Mouse (Mus musculus): Measurements from ENCODE around the gene Tfrc.
A peak's percentile ranks its signal among the peaks of the same experiment; 100 is the strongest.

Tfrc gene

DNA sequence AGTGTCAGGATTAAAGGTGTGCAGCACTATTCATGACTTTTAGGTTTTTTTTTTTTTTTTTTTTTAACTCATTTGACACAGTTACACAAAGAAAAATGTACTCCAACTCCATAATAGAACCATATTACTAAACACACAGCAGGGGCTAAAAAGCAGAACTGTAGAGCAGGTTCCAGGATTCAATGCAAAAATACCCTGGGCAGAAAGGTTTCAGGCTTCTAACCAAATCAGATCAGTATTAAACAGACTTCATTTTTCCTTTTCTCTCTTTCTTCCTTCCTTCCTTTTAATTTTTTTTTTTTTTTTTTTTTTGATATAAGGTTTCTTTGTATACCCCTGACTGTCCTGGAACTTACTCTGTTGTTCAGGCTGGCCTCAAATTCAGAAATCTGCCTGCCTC, 41.7 kb downstream of the Tfrc start:
- no peak for DNase-seq (ENCODE audit: low spot score)

- no peak for DNase-seq (ENCODE audit: low spot score)
Measured at GRCm38 (mm10) chr16:32650974-32651618, 42.4 kb downstream of the Tfrc start.

DNA sequence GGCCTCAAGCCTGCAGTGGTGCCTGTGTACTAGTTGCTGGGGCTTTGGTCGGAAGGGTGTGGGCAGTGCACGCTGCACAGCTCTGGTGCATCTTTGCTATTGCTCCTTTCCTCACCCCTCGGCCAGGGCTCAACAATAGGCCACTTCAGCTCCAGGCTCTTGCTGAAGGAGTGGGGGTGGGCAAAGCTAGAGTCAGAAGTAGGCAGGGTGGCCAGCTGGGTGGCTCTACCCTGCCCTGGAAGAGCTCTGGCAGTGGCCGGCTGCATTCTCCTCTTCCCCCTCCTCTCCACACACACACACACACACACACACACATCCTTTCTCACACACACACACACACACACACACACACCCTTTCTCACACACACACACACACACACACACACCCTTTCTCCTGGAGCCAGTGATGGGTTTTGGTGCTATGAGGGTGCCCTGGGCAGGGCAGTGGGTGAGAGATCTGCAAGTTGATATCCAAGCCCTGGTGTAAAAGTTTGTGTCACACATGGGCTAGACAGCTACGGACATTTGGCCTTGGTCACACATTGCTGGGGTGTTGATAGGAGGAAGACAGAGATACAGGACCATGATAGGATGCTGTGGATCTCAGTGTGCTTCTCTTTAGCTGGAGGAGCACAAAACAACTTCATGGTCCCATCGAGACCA, 45.5 kb downstream of the Tfrc start:
- peak; percentile 43 for DNase-seq (ENCODE audit: low spot score)

DNA sequence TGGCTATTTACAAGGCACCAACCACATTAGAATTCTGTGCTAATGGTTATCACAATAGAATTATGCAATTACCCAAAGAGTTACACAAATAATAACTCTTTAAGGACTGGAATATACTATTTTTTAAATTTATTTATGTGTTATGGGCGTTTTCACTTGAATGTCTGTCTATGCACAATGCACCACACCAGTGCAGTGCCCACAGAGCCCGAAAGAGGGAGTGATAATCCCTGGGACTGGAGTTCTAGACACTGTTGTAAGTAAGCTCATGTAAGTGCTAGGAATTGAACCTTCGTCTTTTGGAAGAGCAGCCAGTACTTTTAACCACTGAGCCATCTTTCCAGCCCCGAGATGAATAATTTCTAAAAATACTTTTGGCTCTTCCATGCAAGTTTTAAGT, 46.8 kb downstream of the Tfrc start:
- no peak for DNase-seq (ENCODE audit: low spot score)

DNA sequence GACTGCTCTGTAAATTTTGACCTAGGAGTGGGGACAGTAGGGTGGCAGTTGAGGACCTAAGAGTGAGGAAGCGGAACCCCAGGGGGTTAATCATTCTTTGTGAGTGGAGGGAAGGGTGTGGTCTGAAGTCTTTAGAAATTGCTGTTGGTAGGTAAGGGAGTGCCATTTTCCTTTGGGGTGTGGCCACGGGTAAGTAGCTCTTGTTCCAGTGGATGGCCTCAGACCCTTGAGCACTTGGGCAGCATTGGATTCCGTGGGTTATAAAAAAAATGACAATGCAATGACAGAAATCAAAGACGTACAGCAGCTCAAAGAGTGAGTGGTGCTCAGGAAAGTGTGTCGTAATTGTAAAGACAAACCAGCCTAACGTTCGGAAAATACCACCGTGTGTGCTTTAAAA, 47.6 kb downstream of the Tfrc start:
- no peak for DNase-seq (ENCODE audit: low spot score)

- DNase-seq (ENCODE audit: low spot score) = peak; percentile 83
Measured at GRCm38 (mm10) chr16:32656794-32657193, 48.1 kb downstream of the Tfrc start.

DNA sequence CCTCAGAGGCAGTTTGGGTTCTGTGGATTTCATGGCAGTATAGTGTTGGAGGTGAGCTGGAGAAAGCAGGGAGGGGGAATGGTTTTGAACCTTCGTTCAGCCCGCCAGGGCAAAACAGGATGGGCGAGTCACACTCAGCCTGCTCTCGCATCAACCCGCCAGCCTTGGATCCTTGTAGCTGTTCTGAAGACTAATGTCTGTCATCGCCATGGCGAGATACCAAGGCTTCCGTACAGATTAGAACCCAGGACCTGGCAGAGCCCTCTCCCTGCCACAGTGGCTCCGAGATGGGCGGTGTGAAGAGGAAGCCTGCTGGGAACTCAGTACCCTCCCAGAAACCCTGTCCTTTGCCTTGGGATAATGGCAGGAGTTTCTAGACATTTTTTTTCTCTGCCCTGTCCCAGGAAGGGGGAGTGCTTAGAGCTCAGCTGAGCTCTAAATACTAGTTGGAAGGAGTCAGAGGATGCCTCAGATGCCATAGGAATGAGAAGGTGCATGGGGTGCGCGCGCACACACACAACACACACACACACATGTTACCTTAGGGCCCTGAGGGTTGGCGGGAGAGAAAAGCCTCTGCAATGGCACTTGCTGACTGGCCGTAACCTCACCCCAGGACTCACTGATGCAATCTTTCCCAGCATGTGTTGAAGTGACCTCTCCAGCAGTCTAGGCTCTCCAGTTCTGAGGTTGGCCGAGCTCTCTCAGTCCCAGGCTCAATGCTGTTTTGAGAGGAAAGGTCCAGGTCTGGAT, 49.0 kb downstream of the Tfrc start:
- peak; percentile 42 for DNase-seq (ENCODE audit: low spot score)

DNA sequence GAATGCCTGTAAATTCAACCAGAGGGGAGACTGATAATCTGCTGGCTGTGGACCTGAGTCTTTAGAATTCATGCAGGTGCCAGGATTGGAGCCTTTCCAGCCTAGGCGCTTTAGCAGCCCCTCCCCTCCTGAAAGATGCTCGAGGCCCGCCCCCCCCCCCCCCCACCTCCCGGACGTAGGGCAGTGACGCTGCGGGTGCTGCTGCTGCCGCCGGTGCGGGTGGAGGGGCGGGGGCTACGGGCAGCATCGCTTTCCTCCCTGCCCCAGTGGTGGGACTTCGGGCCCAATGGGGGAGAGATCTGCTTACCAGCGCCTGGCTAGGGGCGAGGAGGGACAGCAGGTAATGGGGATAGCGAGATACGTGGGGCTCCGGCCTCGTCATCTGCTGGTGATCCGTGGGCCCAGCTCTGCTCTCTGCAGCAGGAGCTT, 50.0 kb downstream of the Tfrc start:
- DNase-seq (ENCODE audit: low spot score) = no peak

DNA sequence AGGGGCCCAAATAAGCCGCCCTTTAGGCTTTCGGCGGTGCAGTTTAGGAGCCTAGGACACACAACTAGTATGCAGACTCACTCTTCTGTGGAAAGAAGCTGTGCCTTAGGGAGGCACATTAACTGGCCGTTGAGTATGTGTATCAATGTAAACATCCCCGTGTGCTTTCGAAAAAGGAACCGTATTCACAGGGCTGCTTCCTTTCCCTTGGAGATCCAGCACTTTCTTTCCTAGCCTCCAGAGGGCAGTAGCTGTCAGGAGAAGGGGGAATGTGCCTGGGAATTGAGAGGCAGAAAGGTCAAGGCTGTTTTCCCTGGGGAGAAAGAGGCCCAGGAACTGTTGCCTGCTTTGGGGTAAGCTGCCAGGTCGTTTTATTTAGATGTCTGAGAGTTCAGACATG, 50.7 kb downstream of the Tfrc start:
- DNase-seq (ENCODE audit: low spot score) = peak; percentile 76

GRCm38 (mm10) chr16:32660095-32660494, 51.4 kb downstream of the Tfrc start:
- DNase-seq (ENCODE audit: low spot score) = no peak

DNA sequence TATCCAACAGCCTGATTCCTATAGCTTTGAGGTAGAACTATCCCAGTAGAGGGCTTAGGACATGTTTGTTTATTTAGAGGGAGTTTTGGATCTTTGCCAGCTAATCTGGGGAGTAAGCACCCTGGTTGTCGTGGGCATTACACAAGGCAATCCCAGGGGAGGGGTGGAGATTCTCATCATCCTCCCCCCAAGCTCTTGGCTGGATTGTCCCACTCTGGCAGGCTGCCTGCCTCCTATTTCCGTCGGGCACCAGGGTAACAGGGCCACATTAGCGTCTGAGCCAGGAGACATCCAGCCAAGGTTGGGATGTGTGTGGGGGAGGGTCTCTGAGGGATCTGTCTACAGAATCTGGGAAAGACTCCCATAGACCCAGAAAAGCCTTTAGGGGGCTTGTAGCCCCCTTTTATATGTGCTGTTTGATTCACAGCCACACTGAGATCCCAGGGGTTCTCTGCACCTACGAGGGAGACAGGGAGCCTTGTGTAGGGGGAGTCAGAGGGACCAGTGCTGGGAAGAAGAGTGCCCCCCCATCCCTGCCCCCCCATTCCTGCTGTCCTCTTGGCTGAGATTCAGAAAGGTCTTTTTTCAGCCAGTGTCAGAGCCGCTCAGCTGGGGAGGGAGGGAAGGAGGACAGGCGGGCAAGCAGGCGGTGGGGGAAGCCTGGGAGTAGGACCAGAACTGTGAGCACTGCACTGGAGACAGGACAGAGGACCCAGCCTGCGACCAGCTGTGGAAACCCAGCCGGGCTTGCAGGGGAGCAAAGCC, 52.0 kb downstream of the Tfrc start:
- peak; percentile 78 for DNase-seq (ENCODE audit: low spot score)

GRCm38 (mm10) chr16:32661493-32661921, 52.8 kb downstream of the Tfrc start:
- no peak for DNase-seq (ENCODE audit: low spot score)

DNA sequence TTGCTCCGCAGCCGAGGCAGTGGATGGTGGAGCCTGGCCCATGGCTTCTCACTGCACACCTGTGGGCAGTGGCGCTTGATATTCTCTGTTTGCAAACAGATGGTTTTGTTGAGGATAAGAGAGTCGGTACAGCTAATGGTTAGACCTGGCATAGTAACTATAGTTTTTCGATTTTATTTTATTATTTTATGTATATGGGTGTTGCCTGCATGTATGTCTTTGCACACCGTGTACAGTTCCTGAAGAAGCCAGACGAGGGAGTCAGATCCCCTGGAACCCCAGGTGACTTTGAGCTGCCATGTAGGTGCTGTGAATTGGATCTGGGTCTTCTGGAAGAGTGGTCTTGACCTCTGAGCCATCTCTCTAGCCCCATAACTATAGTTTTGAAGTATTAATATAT, 53.7 kb downstream of the Tfrc start:
- DNase-seq (ENCODE audit: low spot score) = no peak

DNA sequence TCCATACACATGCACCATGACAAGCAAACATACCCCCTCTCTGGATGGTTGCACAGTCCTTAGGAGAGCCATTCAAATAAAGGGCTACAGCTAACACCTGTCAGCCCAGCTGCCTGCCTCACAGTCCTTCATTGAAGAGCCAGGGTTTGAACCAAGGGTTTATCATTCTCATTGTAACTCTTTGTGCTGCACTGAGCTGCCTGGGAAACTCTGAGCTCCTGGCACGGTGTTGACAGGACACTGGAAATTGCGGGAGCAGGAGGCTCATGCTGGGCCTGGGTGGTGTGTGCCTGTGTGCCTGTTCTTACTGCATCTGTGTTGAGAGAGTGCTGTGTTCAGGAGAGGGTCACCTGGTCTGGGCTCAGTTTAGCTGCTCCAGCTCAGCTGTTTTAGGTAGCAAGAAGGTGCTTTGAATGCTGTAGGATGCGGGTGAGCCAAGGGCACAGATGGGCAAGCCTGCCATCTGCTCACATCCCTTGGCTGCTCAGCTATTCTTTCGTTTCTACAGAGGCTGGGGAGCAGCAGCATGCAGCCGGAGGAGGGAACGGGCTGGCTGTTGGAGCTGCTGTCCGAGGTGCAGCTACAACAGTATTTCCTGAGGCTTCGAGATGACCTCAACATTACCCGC, 54.6 kb downstream of the Tfrc start:
- no peak for DNase-seq (ENCODE audit: low spot score)

DNA sequence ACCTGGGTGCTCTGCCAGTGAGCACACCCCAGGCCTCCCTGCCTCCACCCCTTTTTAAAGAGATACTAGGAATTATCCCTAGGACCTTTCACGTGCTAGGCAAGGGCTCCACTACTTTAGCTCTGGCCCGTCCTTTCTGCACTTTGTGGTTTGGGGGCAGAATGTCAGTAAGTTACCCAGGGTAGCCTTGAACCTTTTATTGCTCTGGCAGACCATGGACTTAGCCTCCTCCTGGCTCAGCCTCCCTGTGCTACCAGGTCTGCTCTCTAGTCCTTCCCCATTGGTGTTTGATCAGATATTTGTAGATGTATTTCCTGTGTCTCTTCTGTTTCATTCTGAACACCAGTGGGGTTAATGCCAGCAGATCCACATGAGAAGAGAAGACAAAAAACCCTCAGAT, 55.5 kb downstream of the Tfrc start:
- DNase-seq (ENCODE audit: low spot score) = no peak

GRCm38 (mm10) chr16:32665851-32666665, 57.3 kb downstream of the Tfrc start:
- DNase-seq (ENCODE audit: low spot score) = no peak

DNA sequence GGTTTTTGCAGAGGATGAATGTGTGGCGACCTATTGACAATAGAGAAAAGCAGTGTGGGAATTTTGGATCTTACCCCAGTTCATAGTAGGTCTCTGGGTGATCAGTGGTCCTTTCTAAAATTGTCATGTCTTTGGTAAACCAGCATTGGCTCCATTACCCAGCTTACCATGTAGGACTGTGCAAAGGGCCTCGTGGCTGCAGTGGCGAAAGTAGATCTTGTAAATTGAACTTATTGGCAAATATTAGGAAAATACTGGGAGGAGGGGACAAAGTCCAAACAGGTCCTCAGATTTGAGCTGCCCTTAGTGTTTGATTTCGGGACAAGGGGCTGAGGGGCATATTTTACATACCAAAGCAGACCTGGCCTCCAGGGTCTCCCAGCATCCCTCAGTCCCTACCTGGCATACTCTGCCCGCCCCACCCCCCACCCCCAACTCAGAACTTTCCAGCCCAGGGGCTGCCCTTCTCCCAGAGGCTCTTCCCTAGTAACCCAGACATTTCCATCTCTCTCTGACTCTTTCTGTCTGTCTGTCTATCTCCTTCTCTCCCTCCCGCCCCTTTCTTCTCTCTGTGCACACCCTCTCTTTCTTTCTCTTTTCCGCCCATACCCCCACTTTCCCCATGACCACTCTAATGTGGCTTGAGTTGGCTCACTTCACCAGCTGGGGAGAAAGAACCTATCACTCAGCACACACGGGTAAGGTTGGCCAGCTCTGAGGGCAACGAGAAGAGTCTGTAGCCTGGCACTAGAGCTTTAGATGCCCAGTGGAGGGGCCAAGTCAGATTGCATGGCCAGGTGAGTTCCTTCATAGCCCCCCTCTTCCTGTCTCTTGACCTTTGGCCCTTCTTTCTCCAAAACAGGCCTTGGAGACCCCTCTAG, 58.2 kb downstream of the Tfrc start:
- DNase-seq (ENCODE audit: low spot score) = no peak

GRCm38 (mm10) chr16:32667552-32667872, 58.8 kb downstream of the Tfrc start:
- DNase-seq (ENCODE audit: low spot score) = no peak

GRCm38 (mm10) chr16:32668030-32668429, 59.3 kb downstream of the Tfrc start:
- DNase-seq (ENCODE audit: low spot score) = no peak

DNA sequence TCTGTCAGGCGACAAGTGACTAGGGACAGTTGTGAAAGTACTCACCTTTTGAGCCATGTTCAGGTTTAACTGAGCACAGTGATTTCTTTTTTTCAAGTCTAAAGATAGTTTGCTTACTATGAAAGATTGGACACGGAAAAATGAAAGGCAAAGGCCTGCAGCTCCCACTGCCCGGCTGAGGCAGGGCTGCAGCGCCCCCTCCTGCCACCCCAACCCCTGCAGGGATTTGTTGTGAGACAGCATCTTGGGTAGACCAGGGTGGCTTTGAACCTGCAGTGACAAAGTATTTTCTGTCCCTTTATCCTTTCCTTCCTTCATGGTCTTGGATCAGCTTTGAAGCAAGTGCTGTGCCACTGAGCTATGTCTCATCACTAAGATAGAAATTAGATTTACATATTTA, 59.8 kb downstream of the Tfrc start:
- no peak for DNase-seq (ENCODE audit: low spot score)

Measured in testis, postnatal 10 days (tissue).